Mouse (Mus musculus) right cerebral cortex, adult 18-20 months (tissue): ENCODE results near the gene Diras2.

ENCODE experiments used
- DNase-seq: peaks from one replicate; pipeline ENCODE4 v3.0.0; 2022; ENCODE audit warnings: mixed read lengths

The Diras2 gene

GRCm38 (mm10) chr13:52550690-52551193 is 19.7 kb upstream of the Diras2 start:
- no peak for DNase-seq

- no peak for DNase-seq
These were observed 15.2 kb upstream of the Diras2 start for GRCm38 (mm10) chr13:52546288-52546687.

- DNase-seq, result no peak
These were observed 11.6 kb upstream of the Diras2 start for GRCm38 (mm10) chr13:52542636-52543035.

GRCm38 (mm10) chr13:52542036-52542526 is 11.0 kb upstream of the Diras2 start:
- no peak for DNase-seq

GRCm38 (mm10) chr13:52541385-52542035 is 10.4 kb upstream of the Diras2 start:
- no peak for DNase-seq

GRCm38 (mm10) chr13:52539461-52539860 is 8.4 kb upstream of the Diras2 start:
- DNase-seq, result peak; percentile 35

GRCm38 (mm10) chr13:52538588-52539116 is 7.6 kb upstream of the Diras2 start:
- DNase-seq, result no peak

- no peak for DNase-seq
These were observed 6.9 kb upstream of the Diras2 start for GRCm38 (mm10) chr13:52537754-52538587.

GRCm38 (mm10) chr13:52535542-52535941 is 4.5 kb upstream of the Diras2 start:
- DNase-seq, result peak; percentile 55

- DNase-seq, result no peak
These were observed 2.6 kb upstream of the Diras2 start for GRCm38 (mm10) chr13:52533644-52534043.

- DNase-seq, result peak; percentile 90
These were observed 802 bp downstream of the Diras2 start for GRCm38 (mm10) chr13:52530008-52530945.

GRCm38 (mm10) chr13:52529188-52529972 is 1.7 kb downstream of the Diras2 start:
- DNase-seq, result peak; percentile 60

- peak; percentile 29 for DNase-seq
These were observed 2.3 kb downstream of the Diras2 start for GRCm38 (mm10) chr13:52528786-52529185.

- DNase-seq, result no peak
These were observed 2.8 kb downstream of the Diras2 start for GRCm38 (mm10) chr13:52528281-52528680.

GRCm38 (mm10) chr13:52526249-52527035 is 4.6 kb downstream of the Diras2 start:
- no peak for DNase-seq

- no peak for DNase-seq
These were observed 6.8 kb downstream of the Diras2 start for GRCm38 (mm10) chr13:52524313-52524712.

- DNase-seq, result no peak
These were observed 9.9 kb downstream of the Diras2 start for GRCm38 (mm10) chr13:52521176-52521575.

- no peak for DNase-seq
These were observed 11.7 kb downstream of the Diras2 start for GRCm38 (mm10) chr13:52519425-52519824.

- DNase-seq, result no peak
These were observed 12.7 kb downstream of the Diras2 start for GRCm38 (mm10) chr13:52518377-52518776.

- DNase-seq, result no peak
These were observed 14.1 kb downstream of the Diras2 start for GRCm38 (mm10) chr13:52517021-52517420.

GRCm38 (mm10) chr13:52516561-52516960 is 14.5 kb downstream of the Diras2 start:
- no peak for DNase-seq
